Mouse (Mus musculus) stomach, postnatal 0 days (tissue): ENCODE data around the gene Ambra1.

ENCODE experiments used
- CTCF ChIP-seq: IDR thresholded peaks from 2 replicates; pipeline ENCODE4 v1.5.1; 2016; ENCODE audit warnings: antibody characterized with exemption, low read depth, mild to moderate bottlenecking, moderate library complexity
- EP300 ChIP-seq: optimal IDR thresholded peaks from 2 replicates; pipeline ENCODE3; 2016; ENCODE audit warnings: antibody characterized with exemption

DNA sequence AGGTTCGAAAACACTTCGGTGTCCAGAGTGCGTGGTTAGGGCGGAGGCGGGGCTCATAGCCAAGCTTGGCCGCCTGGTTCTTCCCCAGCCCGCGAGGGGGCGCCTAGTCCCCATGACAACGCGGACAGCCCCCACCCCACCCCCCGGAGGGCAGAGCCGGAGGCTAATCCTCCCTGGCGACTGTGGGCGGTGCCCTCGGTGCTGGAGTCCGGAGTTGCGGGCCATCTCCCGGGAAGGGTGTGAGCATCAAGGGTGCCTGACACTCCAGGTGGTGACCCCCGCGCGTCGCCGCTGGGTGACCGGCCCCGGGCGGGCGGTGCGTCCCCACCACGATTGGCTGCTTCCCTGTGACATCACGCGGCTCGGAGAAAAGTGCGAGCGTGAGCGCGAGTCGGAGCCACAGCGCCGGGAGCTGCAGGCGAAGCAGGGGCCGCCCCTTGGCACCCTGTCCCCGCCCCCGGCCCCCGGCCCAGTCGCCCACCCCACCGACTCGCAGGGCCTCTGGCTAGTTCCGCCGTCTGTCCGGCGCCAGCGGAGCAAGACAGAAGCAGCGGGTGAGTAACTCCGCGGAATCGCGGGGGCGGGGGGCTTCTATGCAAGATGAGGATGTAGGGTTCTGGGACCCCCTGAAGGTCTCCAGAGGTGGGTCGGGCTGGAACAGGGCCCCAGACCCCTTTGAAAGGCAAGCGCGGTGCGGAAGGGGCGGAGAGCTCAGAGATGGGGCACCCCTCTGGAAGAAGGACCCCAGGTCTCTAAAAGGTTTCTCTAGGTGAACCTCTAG, 192.0 kb downstream of the Ambra1 start:
- TF ChIP-seq CTCF (peak; percentile 62), EP300 (no peak)
